Mouse (Mus musculus): ENCODE measurements around the gene Sf3a1.

GRCm38 (mm10) chr11:4113970-4114369, 46.2 kb upstream of the Sf3a1 start:
- no peak for TF ChIP-seq POLR2A (IDR thresholded peaks at IDR 0.05; ENCODE audit: insufficient read depth, low read depth, low read length)
- TF ChIP-seq CTCF (IDR thresholded peaks at IDR 0.05; ENCODE audit: insufficient read depth, low read depth, low read length) = no peak

Data from olfactory bulb, adult 2 months (tissue).